Mouse (Mus musculus) sigmoid colon, adult 10 weeks (tissue): ENCODE measurements around the gene Lsm14b. TPM values are rescaled to one million over a fixed set of nuclear protein-coding genes. Genes with fewer than 3 reads are reported as not detected.

Source experiments
- polyA plus RNA-seq: library from polyadenylated mRNA; stranded (reverse); fragments of 350-450 nt; fragmentation: Illumina TruSeq; extraction: RNeasy Lipid Tissue Mini Kit (QIAGEN cat#74804); gene quantifications from one replicate; pipeline ENCODE4 v1.2.3, GENCODE M21; 2014; ENCODE audit warnings: low read depth, low replicate concordance

Gene Lsm14b
- 44.6 TPM for polyA plus RNA-seq

GRCm38 (mm10) chr2:180024401-180025098 lies at the start of gene Lsm14b:
Gene Lsm14b, plus strand, starts transcription at chr2:180024987.

GRCm38 (mm10) chr2:179976628-179977343 lies 48.0 kb upstream of the Lsm14b start, which contains the start of gene Taf4:
Gene Taf4, minus strand, starts transcription at chr2:179976646.

GRCm38 (mm10) chr2:180042256-180042857 lies 17.6 kb downstream of the Lsm14b start, which contains the start of the genes Psma7 and Ss18l1:
Gene Psma7, minus strand, starts transcription at chr2:180042433.
Gene Ss18l1, plus strand, starts transcription at chr2:180042509.

GRCm38 (mm10) chr2:180070481-180071453 lies 46.0 kb downstream of the Lsm14b start, which contains the start of gene Mtg2:
Gene Mtg2, plus strand, starts transcription at chr2:180070588.

Other genes with a start within 250 kb of the Lsm14b start
- gene Taf4, start 48.3 kb upstream of the Lsm14b start, polyA plus RNA-seq, result 26.7 TPM
- gene Psma7, start 17.4 kb downstream of the Lsm14b start, polyA plus RNA-seq, result 58.1 TPM
- 9.6 TPM for gene Ss18l1, start 17.5 kb downstream of the Lsm14b start, polyA plus RNA-seq
- gene Mtg2, start 45.6 kb downstream of the Lsm14b start, polyA plus RNA-seq, result 2.1 TPM
- not detected for gene Hrh3, start 79.5 kb downstream of the Lsm14b start, polyA plus RNA-seq
- 148 TPM for gene Osbpl2, start 94.3 kb downstream of the Lsm14b start, polyA plus RNA-seq
- 9.0 TPM for gene Adrm1, start 146.5 kb downstream of the Lsm14b start, polyA plus RNA-seq
- gene Lama5, start 200.9 kb downstream of the Lsm14b start, polyA plus RNA-seq, result 6.2 TPM
- gene Rps21, start 232.4 kb downstream of the Lsm14b start, polyA plus RNA-seq, result 220 TPM
- 12.5 TPM for gene Cables2, start 248.5 kb downstream of the Lsm14b start, polyA plus RNA-seq